Mouse (Mus musculus): ENCODE data around the gene Scrn2.

DNA sequence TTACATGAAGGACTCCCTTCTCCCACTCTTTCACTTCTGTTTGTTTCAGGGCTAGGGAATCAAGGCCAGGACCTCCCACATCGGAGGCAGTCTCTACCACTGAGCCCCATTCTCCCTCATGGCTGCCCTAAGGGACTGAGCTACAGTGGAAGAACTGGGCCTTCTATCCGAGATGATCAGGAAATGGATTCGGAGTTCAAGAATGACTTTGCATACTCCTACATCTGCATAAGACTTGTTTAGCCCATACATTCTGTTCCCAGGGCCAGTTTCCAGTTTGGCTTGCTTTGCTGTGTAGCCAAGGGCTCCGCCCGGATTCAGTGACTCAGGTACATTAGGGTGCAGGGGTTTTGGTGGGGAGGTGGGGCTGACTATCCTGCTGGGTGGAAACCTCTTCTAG, 49.7 kb upstream of the Scrn2 start:
- no peak for TF ChIP-seq CTCF (IDR thresholded peaks at IDR 0.05; ENCODE audit: control insufficient read depth, insufficient read depth, insufficient replicate concordance, low read depth, low read length)
- TF ChIP-seq POLR2A (IDR thresholded peaks at IDR 0.05; ENCODE audit: control insufficient read depth, low read depth, low read length): no peak
